Mouse (Mus musculus) kidney, postnatal 14 days (tissue): Measurements from ENCODE around the gene Gm17334.

ENCODE experiments used
- DNase-seq: peaks from one replicate; pipeline ENCODE4 v3.0.0; 2022; ENCODE audit warnings: mixed read lengths

Gm17334 gene

GRCm38 (mm10) chr11:53737573-53737946 lies 35.4 kb downstream of the Gm17334 start:
- peak; percentile 72 for DNase-seq

- peak; percentile 80 for DNase-seq
Measured at GRCm38 (mm10) chr11:53736771-53737572, 36.0 kb downstream of the Gm17334 start.

GRCm38 (mm10) chr11:53735682-53736245 lies 37.2 kb downstream of the Gm17334 start:
- peak; percentile 69 for DNase-seq

- no peak for DNase-seq
Measured at GRCm38 (mm10) chr11:53734970-53735681, 37.9 kb downstream of the Gm17334 start.

- DNase-seq, result no peak
Measured at GRCm38 (mm10) chr11:53734431-53734830, 38.6 kb downstream of the Gm17334 start.

- no peak for DNase-seq
Measured at GRCm38 (mm10) chr11:53733824-53734223, 39.2 kb downstream of the Gm17334 start.

- DNase-seq, result no peak
Measured at GRCm38 (mm10) chr11:53732244-53732643, 40.7 kb downstream of the Gm17334 start.

GRCm38 (mm10) chr11:53731457-53731856 lies 41.5 kb downstream of the Gm17334 start:
- no peak for DNase-seq
